Mouse (Mus musculus): ENCODE data around the gene Tsc22d2. TPM values are rescaled to one million over a fixed set of nuclear protein-coding genes. Genes with fewer than 3 reads are reported as not detected.

Gene Tsc22d2
- polyA plus RNA-seq, 1 experiment from 2014 or later, result 12.6 TPM

DNA sequence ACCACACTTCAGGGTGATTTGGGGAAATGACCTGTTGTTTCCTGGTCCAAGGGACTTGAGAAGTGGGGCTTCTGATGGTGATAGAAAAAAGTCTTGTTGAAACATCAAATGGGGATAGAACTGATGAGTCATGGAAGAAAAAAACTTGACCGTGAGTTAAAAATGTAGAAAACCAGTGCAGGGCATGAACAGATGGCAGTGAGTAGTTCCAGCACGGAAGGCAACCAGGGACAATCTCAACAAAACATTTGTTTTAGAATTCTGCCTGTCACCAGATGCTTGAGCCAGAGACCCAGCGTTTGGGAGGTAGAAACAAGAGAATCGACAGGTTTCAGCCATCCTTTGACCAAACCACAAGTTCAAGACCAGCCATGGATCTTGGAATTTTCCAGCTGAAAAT, 79.1 kb downstream of the Tsc22d2 start:
- no peak overlapping the region for H3K4me3 ChIP-seq
- no peak overlapping the region for H3K9ac ChIP-seq
- H3K27me3 ChIP-seq, result no peaks in the 10 kb centered on the region
- no peak overlapping the region for H3K4me2 ChIP-seq
- no peak for ATAC-seq (ENCODE audit: insufficient number of reproducible peaks, insufficient read depth, low FRiP score, low TSS enrichment, low read depth)
- H3K9me3 ChIP-seq, result no peaks in the 10 kb centered on the region
- 83% methylated on average over 4 of the region's 4 CpGs for WGBS
- H3K27ac ChIP-seq, result no peak overlapping the region
- no peaks in the 10 kb centered on the region for H3K4me1 ChIP-seq
- no peaks in the 10 kb centered on the region for H3K36me3 ChIP-seq

- Histone ChIP-seq H3K4me2 (no peak overlapping the region), H3K27me3 (no peaks in the 10 kb centered on the region), H3K36me3 (no peaks in the 10 kb centered on the region), H3K4me1 (no peaks in the 10 kb centered on the region), H3K27ac (no peak overlapping the region), H3K9ac (no peak overlapping the region), H3K9me3 (no peaks in the 10 kb centered on the region), H3K4me3 (no peak overlapping the region)
- no peak for ATAC-seq (ENCODE audit: insufficient number of reproducible peaks, insufficient read depth, low FRiP score, low TSS enrichment, low read depth)
- 74% methylated on average over 2 of the region's 2 CpGs for WGBS
Measured at GRCm38 (mm10) chr3:58501961-58502360, 87.4 kb downstream of the Tsc22d2 start.

- Histone ChIP-seq H3K27ac (no peak overlapping the region), H3K27me3 (no peaks in the 10 kb centered on the region), H3K36me3 (no peaks in the 10 kb centered on the region), H3K9me3 (no peaks in the 10 kb centered on the region), H3K4me3 (no peak overlapping the region), H3K4me2 (no peak overlapping the region), H3K9ac (no peak overlapping the region), H3K4me1 (no peaks in the 10 kb centered on the region)
- no peak for ATAC-seq (ENCODE audit: insufficient number of reproducible peaks, insufficient read depth, low FRiP score, low TSS enrichment, low read depth)
- 43% methylated on average over 3 of the region's 3 CpGs for WGBS
Measured at GRCm38 (mm10) chr3:58503720-58504333, 89.3 kb downstream of the Tsc22d2 start.

- ATAC-seq (ENCODE audit: insufficient number of reproducible peaks, insufficient read depth, low FRiP score, low TSS enrichment, low read depth), result no peak
- H3K4me1 ChIP-seq, result no peaks in the 10 kb centered on the region
- no peak overlapping the region for H3K27ac ChIP-seq
Measured at GRCm38 (mm10) chr3:58504676-58505075, 90.2 kb downstream of the Tsc22d2 start.

DNA sequence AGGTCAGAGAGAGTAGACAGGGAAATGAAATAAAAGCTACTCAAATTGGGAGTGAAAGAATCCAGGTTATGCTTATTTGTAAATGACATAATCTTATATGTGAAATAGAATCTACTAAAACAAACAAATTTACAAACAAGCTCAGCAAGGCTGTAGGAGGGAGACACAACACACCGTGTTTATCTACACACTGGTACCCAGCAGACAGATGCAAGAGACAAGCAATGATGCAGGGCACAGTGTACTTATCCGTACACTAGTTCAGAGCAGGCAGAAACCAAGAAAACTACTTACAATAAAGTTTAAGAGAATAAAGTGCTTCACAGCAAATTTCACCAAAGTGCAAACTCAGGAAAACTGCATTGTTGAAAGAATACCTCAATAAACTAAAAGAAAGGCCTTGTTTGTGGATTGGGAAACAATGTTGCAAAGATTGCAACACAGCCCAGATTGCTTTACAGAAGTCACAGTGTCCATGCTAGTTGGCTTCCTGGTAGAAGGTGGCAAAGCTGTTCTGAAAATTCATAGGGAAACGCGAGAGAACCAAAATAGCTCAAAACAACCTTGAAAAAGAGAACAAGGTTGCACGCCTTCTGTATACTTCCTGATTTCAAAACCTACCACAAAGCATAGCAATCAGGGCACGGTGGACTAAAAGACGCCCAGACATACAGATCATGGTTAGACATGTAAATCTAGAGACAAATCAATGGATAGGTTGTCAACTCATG, 93.7 kb downstream of the Tsc22d2 start:
- no peaks in the 10 kb centered on the region for H3K9me3 ChIP-seq
- WGBS, result 87% methylated on average over 7 of the region's 7 CpGs

More at GRCm38 (mm10) chr3:58504676-58505075, 90.2 kb downstream of the Tsc22d2 start:
- no peak overlapping the region for H3K4me3 ChIP-seq
- H3K9ac ChIP-seq, result no peak overlapping the region
- no peaks in the 10 kb centered on the region for H3K9me3 ChIP-seq
- H3K36me3 ChIP-seq, result no peaks in the 10 kb centered on the region
- no peak overlapping the region for H3K4me2 ChIP-seq
- no peaks in the 10 kb centered on the region for H3K27me3 ChIP-seq

DNA sequence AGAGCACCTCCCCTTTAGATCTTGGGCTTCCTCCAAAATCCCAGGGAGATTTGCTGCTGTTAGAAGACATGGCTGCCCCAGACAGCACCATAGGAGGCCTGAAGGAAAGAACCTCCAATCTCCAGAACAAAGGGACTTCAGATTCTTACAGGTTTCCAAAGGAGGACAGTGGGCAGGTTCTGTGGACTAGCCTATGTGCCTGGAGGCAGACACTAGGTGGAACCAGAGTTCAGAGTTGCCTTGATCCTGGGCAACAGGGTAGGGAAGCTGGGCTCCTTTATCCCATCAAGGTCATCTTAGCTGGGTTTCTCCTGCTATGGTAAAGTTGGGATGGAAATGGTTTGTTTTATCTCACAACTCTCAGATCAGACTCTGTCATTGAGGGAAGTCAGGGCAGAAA, 97.1 kb downstream of the Tsc22d2 start:
- Histone ChIP-seq H3K27me3 (no peaks in the 10 kb centered on the region), H3K4me2 (no peak overlapping the region), H3K27ac (no peak overlapping the region), H3K36me3 (no peaks in the 10 kb centered on the region), H3K4me3 (no peak overlapping the region), H3K9ac (no peak overlapping the region), H3K9me3 (no peaks in the 10 kb centered on the region), H3K4me1 (no peaks in the 10 kb centered on the region)
- ATAC-seq (ENCODE audit: insufficient number of reproducible peaks, insufficient read depth, low FRiP score, low TSS enrichment, low read depth), result no peak

More for the DNA sequence above, 93.7 kb downstream of the Tsc22d2 start:
- Histone ChIP-seq H3K4me2 (no peak overlapping the region), H3K9ac (no peak overlapping the region), H3K36me3 (no peaks in the 10 kb centered on the region), H3K27me3 (no peaks in the 10 kb centered on the region), H3K27ac (no peak overlapping the region), H3K4me1 (no peaks in the 10 kb centered on the region), H3K4me3 (no peak overlapping the region)
- ATAC-seq (ENCODE audit: insufficient number of reproducible peaks, insufficient read depth, low FRiP score, low TSS enrichment, low read depth), result no peak

DNA sequence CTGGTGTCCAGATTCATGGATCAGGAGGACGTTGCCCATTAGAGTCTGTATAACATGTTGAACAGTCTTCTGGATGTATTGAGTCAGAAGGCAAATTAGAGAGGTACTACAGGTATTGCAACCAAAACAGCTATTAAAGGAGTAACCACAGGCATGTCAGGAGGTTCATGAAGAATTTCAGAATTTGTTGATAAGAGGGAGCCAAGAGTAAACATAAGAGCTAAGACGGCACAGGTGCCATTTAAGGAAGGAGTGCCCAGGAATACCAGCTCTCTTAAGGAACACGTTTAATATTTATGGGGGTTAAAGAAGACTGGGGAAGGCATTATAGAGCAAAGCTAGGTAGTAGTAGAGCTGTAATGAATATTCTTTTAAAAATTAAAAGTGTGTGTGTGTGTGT, 98.2 kb downstream of the Tsc22d2 start:
- Histone ChIP-seq H3K4me3 (no peak overlapping the region), H3K9ac (no peak overlapping the region), H3K9me3 (no peaks in the 10 kb centered on the region), H3K27ac (no peak overlapping the region), H3K27me3 (no peaks in the 10 kb centered on the region), H3K36me3 (no peaks in the 10 kb centered on the region), H3K4me2 (no peak overlapping the region), H3K4me1 (no peaks in the 10 kb centered on the region)
- 80% methylated on average over 3 of the region's 3 CpGs for WGBS
- no peak for ATAC-seq (ENCODE audit: insufficient number of reproducible peaks, insufficient read depth, low FRiP score, low TSS enrichment, low read depth)

- ATAC-seq (ENCODE audit: insufficient number of reproducible peaks, insufficient read depth, low FRiP score, low TSS enrichment, low read depth), result no peak
- Histone ChIP-seq H3K4me2 (no peak overlapping the region), H3K4me1 (no peaks in the 10 kb centered on the region), H3K4me3 (no peak overlapping the region), H3K9me3 (no peaks in the 10 kb centered on the region), H3K27ac (no peak overlapping the region), H3K36me3 (no peaks in the 10 kb centered on the region), H3K27me3 (no peaks in the 10 kb centered on the region), H3K9ac (no peak overlapping the region)
- 84% methylated on average over 4 of the region's 4 CpGs for WGBS
Measured at GRCm38 (mm10) chr3:58513483-58513882, 99.0 kb downstream of the Tsc22d2 start.

DNA sequence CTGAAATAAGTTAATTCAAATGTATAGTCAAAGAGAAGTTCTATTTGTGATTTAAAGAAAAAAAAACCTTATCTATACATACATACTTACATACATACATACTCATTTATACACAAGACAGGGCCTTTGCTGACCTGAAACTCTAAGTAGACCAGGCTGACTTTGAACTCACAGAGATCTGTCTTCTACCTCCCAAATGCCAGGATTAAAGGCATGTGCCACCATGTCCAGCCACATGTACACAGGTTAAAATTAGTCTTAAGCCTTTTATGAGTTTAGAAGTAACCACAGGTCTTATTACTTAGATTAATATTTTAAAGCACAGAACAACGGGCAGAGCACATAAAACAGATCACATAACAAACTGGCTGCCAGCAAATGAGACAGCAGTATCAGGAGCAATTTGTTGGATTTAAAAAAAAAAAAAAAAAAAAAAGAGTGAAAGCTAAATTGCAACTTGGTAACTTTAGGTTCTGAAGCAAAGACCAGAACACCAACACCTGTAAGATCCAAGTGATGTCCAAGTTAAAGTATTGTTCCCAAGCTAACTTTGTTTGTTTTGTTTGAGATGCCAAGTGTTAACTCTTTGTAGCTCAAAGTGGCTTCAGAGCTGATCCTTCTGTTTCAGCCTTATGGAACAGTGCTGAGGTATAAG, 101.6 kb downstream of the Tsc22d2 start:
- Histone ChIP-seq H3K36me3 (no peaks in the 10 kb centered on the region; the same call in 1 of the 2 replicates), H3K4me2 (no peak overlapping the region), H3K9me3 (no peaks in the 10 kb centered on the region), H3K9ac (no peak overlapping the region), H3K4me3 (no peak overlapping the region), H3K4me1 (no peaks in the 10 kb centered on the region), H3K27me3 (no peaks in the 10 kb centered on the region), H3K27ac (no peak overlapping the region)
- ATAC-seq (ENCODE audit: insufficient number of reproducible peaks, insufficient read depth, low FRiP score, low TSS enrichment, low read depth), result no peak
- WGBS, result 62% methylated on average over 1 of the region's 1 CpGs

Other genes with a start within 250 kb of the Tsc22d2 start
- 56.5 and 59.1 TPM in 2 replicates for gene Eif2a, start 111.1 kb downstream of the Tsc22d2 start, polyA plus RNA-seq (2015; fragmentation: Nextera tagmentation; extraction: Ambion mirVana)
- gene Serp1, start 111.2 kb downstream of the Tsc22d2 start, polyA plus RNA-seq (2015; fragmentation: Nextera tagmentation; extraction: Ambion mirVana), result 153 and 161 TPM in 2 replicates
- gene Selenot, start 161.9 kb downstream of the Tsc22d2 start, polyA plus RNA-seq (2015; fragmentation: Nextera tagmentation; extraction: Ambion mirVana), result 15.6 and 17.1 TPM in 2 replicates
- gene Erich6, start 222.5 kb downstream of the Tsc22d2 start, polyA plus RNA-seq (2015; fragmentation: Nextera tagmentation; extraction: Ambion mirVana), result 0.13 TPM in 1 of 2 replicates, not detected in the other

All from embryonic facial prominence, embryonic 13.5 days (tissue).